Mouse (Mus musculus): ENCODE results near the gene Fbxw9. TPM values are rescaled to one million over a fixed set of nuclear protein-coding genes. Genes with fewer than 3 reads are reported as not detected.

Fbxw9 gene
- total and polyA plus RNA-seq, 3 experiments = 10.4 to 34.7 (median 16.1) TPM

DNA sequence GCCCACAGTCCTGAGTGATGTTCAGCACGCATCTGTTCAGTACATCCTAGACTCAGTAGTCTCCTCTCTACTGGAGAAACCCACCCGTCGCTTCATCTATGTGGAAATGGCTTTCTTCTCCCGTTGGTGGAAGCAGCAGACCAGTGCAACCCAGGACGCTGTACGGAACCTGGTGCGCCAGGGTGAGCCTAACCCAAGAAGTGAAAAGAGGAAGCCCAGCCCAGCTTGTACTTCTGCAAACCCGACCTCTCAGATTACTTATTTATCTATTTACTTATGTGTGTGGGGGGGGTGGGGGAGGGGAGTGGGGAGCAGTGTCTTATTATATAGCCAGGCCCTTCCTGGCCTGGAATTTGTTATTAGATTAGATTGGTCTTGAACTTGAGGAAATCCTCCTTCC lies 24.8 kb downstream of the Fbxw9 start:
- TF ChIP-seq GATA2 (IDR thresholded peaks at IDR 0.05; ENCODE audit: borderline replicate concordance, low read depth, low read length) (no peak), POLR2AphosphoS5 (IDR thresholded peaks at IDR 0.05; ENCODE audit: insufficient replicate concordance, low read depth, low read length) (no peak), CTCF (IDR thresholded peaks at IDR 0.05; ENCODE audit: low read depth, low read length) (no peak), GATA1 (IDR thresholded peaks at IDR 0.05; ENCODE audit: borderline replicate concordance, low read length) (no peak), TAL1 (conservative IDR thresholded peaks at IDR 0.05; ENCODE audit: low read depth, low read length) (no peak)
- DNase-seq (ENCODE audit: low spot score) = peak; percentile 39
- Histone ChIP-seq H3K9me3 (replicated peaks) (no peaks in the 10 kb centered on the region), H3K4me3 (ENCODE audit: low read depth, low read length) (peak overlapping the region; percentile 80; the same call in 1 of the 2 replicates), H3K27me3 (ENCODE audit: insufficient read depth, low read length) (no peaks in the 10 kb centered on the region), H3K36me3 (replicated peaks) (peaks cover 52% of the 10 kb centered on the region), H3K4me1 (ENCODE audit: insufficient read depth, low read depth, low read length) (peaks cover 54% of the 10 kb centered on the region)
- no peak for ATAC-seq (ENCODE audit: extremely low read depth, insufficient number of reproducible peaks, low FRiP score, poor library complexity, severe bottlenecking)

- no peaks in the 10 kb centered on the region for H3K27me3 ChIP-seq (ENCODE audit: insufficient read depth, low read length)
- no peak for DNase-seq (ENCODE audit: low spot score)
- ATAC-seq (ENCODE audit: extremely low read depth, insufficient number of reproducible peaks, low FRiP score, poor library complexity, severe bottlenecking) = no peak
- H3K4me3 ChIP-seq (ENCODE audit: low read depth, low read length) = no peak overlapping the region
- H3K4me1 ChIP-seq (ENCODE audit: insufficient read depth, low read depth, low read length) = peaks cover 48% of the 10 kb centered on the region
- TF ChIP-seq TAL1 (conservative IDR thresholded peaks at IDR 0.05; ENCODE audit: low read depth, low read length) (no peak), GATA2 (IDR thresholded peaks at IDR 0.05; ENCODE audit: borderline replicate concordance, low read depth, low read length) (no peak), CTCF (IDR thresholded peaks at IDR 0.05; ENCODE audit: low read depth, low read length) (no peak), GATA1 (IDR thresholded peaks at IDR 0.05; ENCODE audit: borderline replicate concordance, low read length) (no peak), POLR2AphosphoS5 (IDR thresholded peaks at IDR 0.05; ENCODE audit: insufficient replicate concordance, low read depth, low read length) (no peak)
- H3K9me3 ChIP-seq (replicated peaks) = no peaks in the 10 kb centered on the region
- peaks cover 54% of the 10 kb centered on the region for H3K36me3 ChIP-seq (replicated peaks)
These were observed 26.4 kb downstream of the Fbxw9 start for GRCm38 (mm10) chr8:85086238-85086637.

GRCm38 (mm10) chr8:85088771-85089170 lies 28.9 kb downstream of the Fbxw9 start:
- Histone ChIP-seq H3K27me3 (ENCODE audit: insufficient read depth, low read length) (no peaks in the 10 kb centered on the region), H3K4me1 (ENCODE audit: insufficient read depth, low read depth, low read length) (peaks cover 30% of the 10 kb centered on the region), H3K9me3 (replicated peaks) (no peaks in the 10 kb centered on the region), H3K36me3 (replicated peaks) (peaks cover 80% of the 10 kb centered on the region), H3K4me3 (ENCODE audit: low read depth, low read length) (no peak overlapping the region)
- DNase-seq (ENCODE audit: low spot score) (no peak), ATAC-seq (ENCODE audit: extremely low read depth, insufficient number of reproducible peaks, low FRiP score, poor library complexity, severe bottlenecking) (no peak)
- TF ChIP-seq POLR2AphosphoS5 (IDR thresholded peaks at IDR 0.05; ENCODE audit: insufficient replicate concordance, low read depth, low read length) = no peak
- TF ChIP-seq TAL1 (conservative IDR thresholded peaks at IDR 0.05; ENCODE audit: low read depth, low read length) = no peak
- TF ChIP-seq GATA2 (IDR thresholded peaks at IDR 0.05; ENCODE audit: borderline replicate concordance, low read depth, low read length) = no peak
- no peak for TF ChIP-seq CTCF (IDR thresholded peaks at IDR 0.05; ENCODE audit: low read depth, low read length)
- TF ChIP-seq GATA1 (IDR thresholded peaks at IDR 0.05; ENCODE audit: borderline replicate concordance, low read length) = no peak

- ATAC-seq (ENCODE audit: extremely low read depth, insufficient number of reproducible peaks, low FRiP score, poor library complexity, severe bottlenecking) (no peak), DNase-seq (ENCODE audit: low spot score) (no peak)
- H3K9me3 ChIP-seq (replicated peaks) = no peaks in the 10 kb centered on the region
- H3K4me1 ChIP-seq (ENCODE audit: insufficient read depth, low read depth, low read length) = peaks cover 11% of the 10 kb centered on the region
- H3K36me3 ChIP-seq (replicated peaks) = peaks cover 87% of the 10 kb centered on the region
- TF ChIP-seq GATA2 (IDR thresholded peaks at IDR 0.05; ENCODE audit: borderline replicate concordance, low read depth, low read length) = no peak
- no peak for TF ChIP-seq GATA1 (IDR thresholded peaks at IDR 0.05; ENCODE audit: borderline replicate concordance, low read length)
- TF ChIP-seq POLR2AphosphoS5 (IDR thresholded peaks at IDR 0.05; ENCODE audit: insufficient replicate concordance, low read depth, low read length) = no peak
- no peak for TF ChIP-seq CTCF (IDR thresholded peaks at IDR 0.05; ENCODE audit: low read depth, low read length)
- no peak for TF ChIP-seq TAL1 (conservative IDR thresholded peaks at IDR 0.05; ENCODE audit: low read depth, low read length)
- H3K27me3 ChIP-seq (ENCODE audit: insufficient read depth, low read length) = no peaks in the 10 kb centered on the region
- no peak overlapping the region for H3K4me3 ChIP-seq (ENCODE audit: low read depth, low read length)
These were observed 31.0 kb downstream of the Fbxw9 start for GRCm38 (mm10) chr8:85090856-85091255.

DNA sequence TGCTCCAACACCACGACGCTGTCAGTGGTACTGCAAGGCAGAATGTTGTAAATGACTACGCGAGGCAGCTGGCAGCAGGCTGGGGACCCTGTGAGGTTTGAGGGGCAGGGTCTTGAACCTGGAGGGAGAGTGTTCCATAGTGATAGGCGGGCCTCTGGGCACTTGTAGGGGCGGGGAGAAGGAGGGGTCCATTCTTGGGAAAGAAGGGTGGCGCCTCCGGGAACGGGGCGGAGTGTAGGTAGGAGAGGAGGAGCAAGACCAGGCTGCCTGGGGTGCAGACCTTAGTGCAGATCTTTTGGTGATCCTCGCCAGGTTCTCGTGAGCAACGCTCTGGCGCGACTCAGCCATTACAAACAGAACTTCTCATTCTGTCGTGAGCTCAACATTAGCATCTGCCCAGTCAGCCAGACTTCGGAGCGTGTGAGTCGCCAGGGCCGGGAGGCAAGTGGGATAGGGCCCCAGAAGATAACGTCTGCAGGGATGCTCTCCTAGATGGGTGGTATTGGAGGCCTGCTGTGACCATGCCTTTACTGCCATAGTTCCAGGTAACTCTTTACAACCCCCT lies 31.8 kb downstream of the Fbxw9 start:
- H3K9me3 ChIP-seq (replicated peaks) = no peaks in the 10 kb centered on the region
- H3K4me3 ChIP-seq (ENCODE audit: low read depth, low read length) = no peak overlapping the region
- H3K27me3 ChIP-seq (ENCODE audit: insufficient read depth, low read length) = no peaks in the 10 kb centered on the region
- TF ChIP-seq CTCF (IDR thresholded peaks at IDR 0.05; ENCODE audit: low read depth, low read length) = no peak
- no peak for TF ChIP-seq GATA1 (IDR thresholded peaks at IDR 0.05; ENCODE audit: borderline replicate concordance, low read length)
- no peak for TF ChIP-seq TAL1 (conservative IDR thresholded peaks at IDR 0.05; ENCODE audit: low read depth, low read length)
- TF ChIP-seq GATA2 (IDR thresholded peaks at IDR 0.05; ENCODE audit: borderline replicate concordance, low read depth, low read length) = no peak
- no peak for TF ChIP-seq POLR2AphosphoS5 (IDR thresholded peaks at IDR 0.05; ENCODE audit: insufficient replicate concordance, low read depth, low read length)
- peaks cover 9% of the 10 kb centered on the region; the same call in 1 of the 2 replicates for H3K4me1 ChIP-seq (ENCODE audit: insufficient read depth, low read depth, low read length)
- DNase-seq (ENCODE audit: low spot score) = no peak
- ATAC-seq (ENCODE audit: extremely low read depth, insufficient number of reproducible peaks, low FRiP score, poor library complexity, severe bottlenecking) = no peak
- H3K36me3 ChIP-seq (replicated peaks) = peaks cover 90% of the 10 kb centered on the region

GRCm38 (mm10) chr8:85095051-85095450 lies 35.2 kb downstream of the Fbxw9 start:
- Histone ChIP-seq H3K4me3 (ENCODE audit: low read depth, low read length) (no peak overlapping the region), H3K9me3 (replicated peaks) (no peaks in the 10 kb centered on the region), H3K4me1 (ENCODE audit: insufficient read depth, low read depth, low read length) (peaks cover 11% of the 10 kb centered on the region; the same call in 1 of the 2 replicates), H3K36me3 (replicated peaks) (peaks cover 90% of the 10 kb centered on the region), H3K27me3 (ENCODE audit: insufficient read depth, low read length) (no peaks in the 10 kb centered on the region)
- TF ChIP-seq GATA2 (IDR thresholded peaks at IDR 0.05; ENCODE audit: borderline replicate concordance, low read depth, low read length) = no peak
- no peak for TF ChIP-seq POLR2AphosphoS5 (IDR thresholded peaks at IDR 0.05; ENCODE audit: insufficient replicate concordance, low read depth, low read length)
- TF ChIP-seq TAL1 (conservative IDR thresholded peaks at IDR 0.05; ENCODE audit: low read depth, low read length) = no peak
- no peak for TF ChIP-seq CTCF (IDR thresholded peaks at IDR 0.05; ENCODE audit: low read depth, low read length)
- TF ChIP-seq GATA1 (IDR thresholded peaks at IDR 0.05; ENCODE audit: borderline replicate concordance, low read length) = no peak
- no peak for ATAC-seq (ENCODE audit: extremely low read depth, insufficient number of reproducible peaks, low FRiP score, poor library complexity, severe bottlenecking)
- DNase-seq (ENCODE audit: low spot score) = no peak

Data from G1E (cell line).